Mouse (Mus musculus) G1E (cell line): ENCODE results near the gene Prr18.

Experiments
- CTCF ChIP-seq: IDR thresholded peaks from 2 replicates; pipeline ENCODE4 v1.5.1; 2012; ENCODE audit warnings: low read depth, low read length, inconsistent platforms, mixed read lengths
- GATA1 ChIP-seq: IDR thresholded peaks from 2 replicates; pipeline ENCODE4 v1.6.1; 2012; ENCODE audit warnings: borderline replicate concordance, low read length, inconsistent platforms, mixed read lengths
- TAL1 ChIP-seq: conservative IDR thresholded peaks from 2 replicates; pipeline ENCODE4 v1.6.1; 2012; ENCODE audit warnings: low read depth, low read length, inconsistent platforms, mixed read lengths

GRCm38 (mm10) chr17:8377298-8377697 lies 40.0 kb downstream of the Prr18 start:
- TF ChIP-seq TAL1 (no peak), CTCF (no peak), GATA1 (no peak)
